Mouse (Mus musculus) cerebellum, adult 2 months (tissue): ENCODE results near the gene Phldb1. TPM values are rescaled to one million over a fixed set of nuclear protein-coding genes. Genes with fewer than 3 reads are reported as not detected.

ENCODE experiments used
- DNase-seq, 2 experiments: peaks; one replicate each; pipeline ENCODE4 v3.0.0; 2021
- H3K27ac ChIP-seq: fragments of 200-500 bp; 2 replicates; pipeline ENCODE4 v1.5.1; 2012; ENCODE audit warnings: low read length, control low read depth, inconsistent platforms; ENCODE audit not compliant: insufficient read depth
- H3K27me3 ChIP-seq: fragments of 200-500 bp; 2 replicates; pipeline ENCODE4 v1.6.1; 2012; ENCODE audit warnings: inconsistent platforms, mild to moderate bottlenecking, low read length, moderate library complexity; ENCODE audit not compliant: control insufficient read depth, insufficient read depth
- H3K4me1 ChIP-seq: fragments of 200-500 bp; 2 replicates; pipeline ENCODE4 v1.6.1; 2011; ENCODE audit warnings: low read length; ENCODE audit not compliant: control insufficient read depth, insufficient read depth
- H3K4me3 ChIP-seq: fragments of 200-500 bp; replicated peaks from 2 replicates; pipeline ENCODE3; 2011; ENCODE audit warnings: mild to moderate bottlenecking, low read depth, low read length, control low read depth; ENCODE audit not compliant: insufficient read depth
- CTCF ChIP-seq: fragments of 200-500 bp; IDR thresholded peaks from 2 replicates; pipeline ENCODE4 v1.5.1; 2011; ENCODE audit warnings: low read depth, mild to moderate bottlenecking, control low read depth, low read length, moderate library complexity, borderline replicate concordance; ENCODE audit not compliant: insufficient read depth
- POLR2A ChIP-seq: fragments of 200-500 bp; IDR thresholded peaks from 2 replicates; pipeline ENCODE4 v1.6.1; 2011; ENCODE audit warnings: low read length, control low read depth, borderline replicate concordance; ENCODE audit not compliant: insufficient read depth
- WGBS: fragments of 180-500 bp; shearing (Covaris S2); methylation state at CpG from one replicate; pipeline ENCODE4 v1.1.7; 2018; 5-methylcytosine and 5-hydroxymethylcytosine counted together
- polyA plus RNA-seq: library from polyadenylated mRNA; depleted of rRNA; stranded (reverse); fragments of >200 nt; gene quantifications from 2 replicates; pipeline ENCODE4 v1.2.3, GENCODE M21; 2012

Gene Phldb1
- polyA plus RNA-seq, 1 experiment, result 194 TPM

DNA sequence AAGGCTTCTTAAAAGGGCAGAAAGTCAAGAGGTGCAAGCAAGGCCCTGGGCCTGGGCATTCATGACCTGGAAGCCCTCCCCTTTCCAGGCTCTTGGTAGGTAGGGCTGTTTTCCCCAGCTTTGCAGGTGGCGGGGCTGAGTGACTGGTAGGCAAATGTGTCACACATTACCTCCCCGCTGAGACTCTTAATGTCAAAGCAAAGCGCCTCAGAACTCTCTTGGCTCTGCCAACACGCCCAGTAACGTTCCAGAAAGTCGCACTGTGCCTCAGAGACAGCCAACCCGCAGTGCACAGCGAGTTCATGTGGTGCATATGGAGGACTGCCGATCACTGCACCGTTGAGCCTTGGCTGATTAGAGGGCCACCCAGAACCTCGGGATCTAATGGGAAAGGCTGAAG lies 41.9 kb downstream of the Phldb1 start:
- TF ChIP-seq POLR2A, result no peak
- no peak for TF ChIP-seq CTCF
- H3K27ac ChIP-seq, result peak overlapping the region; percentile 27; the same call in 1 of the 2 replicates

DNA sequence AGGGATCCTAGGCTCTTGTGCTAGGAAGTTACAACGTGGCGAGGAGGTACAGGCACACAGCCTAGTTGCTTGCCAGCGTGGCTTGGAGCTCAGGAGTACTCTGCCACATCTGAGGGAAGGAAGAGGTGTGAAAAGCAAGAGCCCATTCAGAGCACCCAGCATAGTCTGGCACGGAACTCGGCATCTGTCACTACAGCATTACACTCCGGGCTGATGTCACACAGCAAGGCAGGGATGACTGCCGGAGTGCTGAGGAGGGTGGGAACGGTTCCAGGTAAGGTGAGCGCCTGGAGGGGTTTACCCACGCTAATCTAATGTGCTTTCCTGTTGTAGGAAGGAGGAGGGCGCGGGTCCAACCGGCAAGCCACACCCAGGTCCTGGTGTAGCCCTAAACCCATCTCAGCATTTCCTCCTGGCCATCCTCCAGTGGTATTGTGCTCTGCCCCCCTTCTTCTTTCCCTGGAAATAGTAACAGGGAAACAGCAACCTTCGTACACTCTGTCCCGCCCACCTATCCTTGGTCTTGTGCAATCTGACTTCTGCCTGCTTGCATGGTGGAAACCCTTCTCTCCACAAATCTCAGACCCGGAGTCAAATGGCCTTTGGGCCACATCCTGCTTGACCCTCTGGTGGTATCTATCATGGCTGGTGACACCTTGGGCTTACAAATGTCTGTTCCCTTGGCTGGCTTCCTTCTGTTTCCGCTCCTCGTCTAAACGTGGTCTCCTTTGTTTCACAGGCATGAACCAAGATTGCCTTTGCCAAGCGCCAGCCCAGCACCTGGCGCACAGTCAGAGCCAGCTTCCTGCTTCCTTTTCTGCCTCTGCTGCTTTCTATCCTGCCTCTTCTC lies 43.1 kb downstream of the Phldb1 start:
- H3K4me3 ChIP-seq, result no peak overlapping the region
- 18% methylated on average over 21 of the region's 21 CpGs for WGBS
- peak overlapping the region; percentile 50 for H3K27ac ChIP-seq
- no peaks in the 10 kb centered on the region for H3K27me3 ChIP-seq
- peak; percentile 85 to 87 for DNase-seq
- H3K4me1 ChIP-seq, result peaks cover 35% of the 10 kb centered on the region
- no peak for TF ChIP-seq POLR2A
- TF ChIP-seq CTCF, result no peak

More for the DNA sequence above, 41.9 kb downstream of the Phldb1 start:
- Histone ChIP-seq H3K27me3 (no peaks in the 10 kb centered on the region), H3K4me3 (no peak overlapping the region), H3K4me1 (peaks cover 42% of the 10 kb centered on the region)
- 10% methylated on average over 11 of the region's 11 CpGs for WGBS
- peak; percentile 66 to 84 for DNase-seq

DNA sequence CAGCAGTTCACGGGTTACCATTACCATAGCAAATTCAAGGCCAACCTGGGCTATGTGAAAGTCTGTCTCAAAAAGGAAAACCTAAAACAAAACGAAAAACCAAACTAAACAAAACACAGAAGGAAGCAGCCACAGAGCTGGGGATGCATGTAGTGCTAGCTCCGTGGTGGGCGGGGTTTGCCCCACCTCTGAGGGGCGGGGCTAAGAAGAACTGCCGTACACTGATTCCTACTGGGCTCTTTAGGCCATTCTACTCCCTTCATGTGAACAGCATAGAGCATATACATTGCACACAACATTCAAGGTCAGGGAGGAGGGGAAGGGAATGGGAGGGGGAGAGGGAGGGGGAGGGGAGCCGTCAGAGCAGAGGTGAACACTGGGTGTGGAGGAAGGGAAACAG lies 44.4 kb downstream of the Phldb1 start:
- Histone ChIP-seq H3K4me3 (no peak overlapping the region), H3K4me1 (peaks cover 35% of the 10 kb centered on the region), H3K27ac (no peak overlapping the region), H3K27me3 (no peaks in the 10 kb centered on the region)
- TF ChIP-seq CTCF, result no peak
- TF ChIP-seq POLR2A, result no peak
- DNase-seq, result no peak
- 60% methylated on average over 7 of the region's 7 CpGs for WGBS

DNA sequence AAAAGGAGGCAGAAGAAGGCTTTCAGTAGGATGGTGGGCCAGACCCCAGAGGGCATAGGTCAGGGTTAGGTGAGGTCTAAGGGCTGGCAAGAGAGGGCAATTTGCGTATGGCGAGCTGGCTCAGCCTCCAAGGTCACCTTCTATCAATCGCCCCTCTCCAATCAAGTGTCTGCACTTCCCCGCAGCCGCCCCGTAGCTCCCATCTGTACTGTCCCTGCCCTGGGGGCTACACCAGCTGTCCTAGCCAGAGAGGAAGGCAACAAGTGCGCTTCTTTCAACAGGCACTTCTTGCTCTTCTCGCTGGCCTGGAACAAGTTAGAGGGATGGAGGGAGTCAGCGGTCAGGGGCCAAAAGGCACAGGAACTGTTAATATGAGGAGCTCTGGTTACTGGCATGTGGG lies 47.0 kb downstream of the Phldb1 start:
- no peak overlapping the region for H3K27ac ChIP-seq
- TF ChIP-seq POLR2A (no peak), CTCF (no peak)
- no peak for DNase-seq
- 63% methylated on average over 9 of the region's 9 CpGs for WGBS
- peaks cover 23% of the 10 kb centered on the region for H3K4me1 ChIP-seq
- no peaks in the 10 kb centered on the region for H3K27me3 ChIP-seq
- no peak overlapping the region for H3K4me3 ChIP-seq

DNA sequence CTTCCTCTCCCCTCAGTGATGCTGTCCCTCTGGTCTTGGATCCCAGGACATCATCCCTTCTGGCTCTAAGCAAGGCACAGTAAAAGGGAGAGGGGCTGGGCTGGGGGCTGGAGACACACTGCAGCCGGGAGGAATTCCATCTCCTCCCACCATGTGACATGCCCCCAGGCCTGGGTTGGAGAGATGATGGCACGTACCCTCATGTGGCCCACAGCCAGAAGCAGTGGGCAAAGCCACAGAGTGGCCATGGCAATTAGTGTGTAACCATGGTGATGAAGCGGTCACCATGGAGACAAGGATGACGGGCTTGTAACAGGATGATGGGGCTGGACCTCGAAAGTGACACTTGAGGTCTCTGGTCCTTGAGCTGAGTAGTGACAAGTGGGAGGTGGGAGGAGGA lies 48.4 kb downstream of the Phldb1 start:
- Histone ChIP-seq H3K27ac (no peak overlapping the region), H3K4me3 (no peak overlapping the region), H3K4me1 (peaks cover 11% of the 10 kb centered on the region), H3K27me3 (no peaks in the 10 kb centered on the region)
- TF ChIP-seq CTCF (no peak), POLR2A (no peak)
- DNase-seq, result no peak
- 39% methylated on average over 5 of the region's 5 CpGs for WGBS

DNA sequence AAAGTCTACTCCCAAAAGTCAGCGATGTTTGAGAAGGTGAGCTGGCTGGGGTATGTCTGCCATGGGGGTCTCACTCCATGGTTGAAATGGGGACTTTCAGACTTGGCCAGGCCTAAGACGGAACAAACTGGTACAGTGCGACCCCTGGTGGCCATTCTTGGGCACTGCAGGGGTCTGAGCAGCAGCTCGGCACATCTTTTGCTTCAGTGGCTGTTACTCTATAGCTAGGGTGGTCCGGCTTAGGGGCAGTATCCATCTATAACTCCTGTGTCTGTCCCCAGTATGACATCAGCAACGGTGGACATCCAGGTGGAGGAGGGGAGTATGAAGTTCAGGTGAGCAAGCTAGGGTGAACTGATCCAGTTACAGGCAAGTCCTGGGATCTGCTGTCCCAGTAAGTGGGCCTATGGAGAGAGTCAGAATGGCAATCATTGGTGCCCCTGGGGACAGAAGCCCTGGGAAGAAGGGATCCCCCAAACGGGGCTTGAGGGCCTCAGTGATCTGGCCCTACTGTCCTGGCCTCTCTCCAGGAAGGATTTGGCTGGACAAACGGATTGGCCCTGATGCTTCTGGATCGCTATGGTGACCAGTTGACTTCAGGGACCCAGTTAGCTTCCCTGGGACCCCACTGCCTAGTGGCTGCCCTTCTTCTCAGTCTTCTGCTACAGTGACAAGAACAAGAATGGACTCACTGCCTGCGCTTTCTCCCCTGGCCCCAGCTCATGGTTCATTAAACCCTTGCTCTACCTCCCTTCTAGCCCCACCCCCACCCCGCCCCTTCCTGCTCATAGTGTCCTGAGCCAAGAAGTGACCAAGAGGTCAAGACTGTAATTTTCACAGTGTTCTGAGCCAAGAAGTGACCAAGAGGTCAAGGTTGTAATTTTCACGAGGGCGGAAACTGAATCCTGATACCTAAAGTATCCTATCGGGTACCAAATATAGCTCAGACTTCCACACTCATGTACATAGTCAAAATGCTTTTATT lies 49.4 kb downstream of the Phldb1 start:
- DNase-seq, result peak; percentile 57 to 73
- no peak overlapping the region for H3K4me3 ChIP-seq
- peaks cover under 1% of the 10 kb centered on the region; the same call in 1 of the 2 replicates for H3K4me1 ChIP-seq
- H3K27ac ChIP-seq, result no peak overlapping the region
- no peaks in the 10 kb centered on the region for H3K27me3 ChIP-seq
- peak; percentile 91 for TF ChIP-seq CTCF
- no peak for TF ChIP-seq POLR2A
- WGBS, result 32% methylated on average over 14 of the region's 14 CpGs

DNA sequence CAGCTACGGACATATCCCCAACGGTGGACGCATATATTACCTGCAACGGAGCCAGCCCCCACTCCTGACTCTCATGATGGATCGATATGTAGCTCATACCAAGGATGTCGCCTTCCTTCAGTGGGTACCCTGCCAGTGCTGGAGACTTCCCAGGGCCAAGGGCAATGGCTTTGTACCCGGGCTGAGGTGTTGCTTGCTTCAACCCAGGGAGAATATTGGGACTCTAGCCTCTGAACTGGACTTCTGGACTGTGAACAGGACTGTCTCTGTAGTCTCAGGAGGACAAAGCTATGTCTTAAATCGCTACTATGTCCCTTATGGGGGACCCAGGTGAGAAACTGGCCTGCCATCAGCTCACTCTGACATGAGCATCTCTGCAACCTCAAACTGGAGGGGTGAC lies 52.0 kb downstream of the Phldb1 start:
- no peak for DNase-seq
- no peaks in the 10 kb centered on the region for H3K4me1 ChIP-seq
- WGBS, result 88% methylated on average over 8 of the region's 8 CpGs
- TF ChIP-seq POLR2A (no peak), CTCF (no peak)
- no peak overlapping the region for H3K4me3 ChIP-seq
- no peak overlapping the region for H3K27ac ChIP-seq
- no peaks in the 10 kb centered on the region for H3K27me3 ChIP-seq
